24 mouse cellular contexts compared by ENCODE assay signal in genomic region chr12:44497762-44498161, GRCm38 (mm10).
"Had no signal": no experiment of that assay in that cellular context is flagged by ENCODE, and none has a peak within 500 bp of the region (broad histone marks: within the 10 kb centered on the region; RNA-seq: fewer than 3 reads in every experiment).

No protein-coding gene starts in this region.

- H3K4me1 ChIP-seq: heart, embryonic 10.5 days; heart, embryonic 12.5 days; intestine, embryonic 15.5 days; kidney, embryonic 15.5 days; limb, embryonic 13.5 days; limb, embryonic 15.5 days had no signal

- H3K36me3 ChIP-seq: heart, embryonic 10.5 days; heart, embryonic 12.5 days; hindbrain, embryonic 10.5 days; hindbrain, embryonic 12.5 days; intestine, embryonic 15.5 days; kidney, embryonic 15.5 days; limb, embryonic 13.5 days; limb, embryonic 15.5 days had no signal

- H3K4me2 ChIP-seq: heart, embryonic 12.5 days; hindbrain, embryonic 12.5 days; hindbrain, embryonic 14.5 days; intestine, embryonic 15.5 days; kidney, embryonic 15.5 days; limb, embryonic 13.5 days; limb, embryonic 15.5 days had no signal

- H3K27me3 ChIP-seq: heart, embryonic 12.5 days; hindbrain, embryonic 12.5 days; intestine, embryonic 15.5 days; kidney, embryonic 15.5 days; limb, embryonic 13.5 days; limb, embryonic 15.5 days had no signal

- H3K27ac ChIP-seq: gastrocnemius, adult 2 months; heart, embryonic 10.5 days; hindbrain, embryonic 10.5 days; hindbrain, embryonic 12.5 days; hindbrain, embryonic 14.5 days; intestine, embryonic 15.5 days; kidney, embryonic 15.5 days; kidney, postnatal 0 days; limb, embryonic 13.5 days; limb, embryonic 15.5 days had no signal

- ATAC-seq: hindbrain, embryonic 16.5 days; inflammation-experienced regulatory T-cells, adult 6 months; intestine, embryonic 15.5 days; intestine, postnatal 0 days had no signal

- H3K9ac ChIP-seq: heart, embryonic 12.5 days; hindbrain, embryonic 12.5 days; hindbrain, embryonic 14.5 days; intestine, embryonic 15.5 days; kidney, embryonic 15.5 days; limb, embryonic 13.5 days; limb, embryonic 15.5 days had no signal

- DNase-seq: gastrocnemius, adult 2 months; gastrocnemius, postnatal 10 days; gastrocnemius, postnatal 25 days; heart, adult 18-20 months; heart, postnatal 10 days; heart, postnatal 4 days; kidney, adult 2 months; kidney, adult 9 months; kidney, postnatal 14 days; kidney, postnatal 36 days; left cerebral cortex, postnatal 4 days had no signal

- H3K4me3 ChIP-seq: gastrocnemius, adult 2 months; heart, embryonic 10.5 days; heart, embryonic 12.5 days; hindbrain, embryonic 10.5 days; hindbrain, embryonic 12.5 days; intestine, embryonic 15.5 days; kidney, embryonic 15.5 days; limb, embryonic 13.5 days; limb, embryonic 15.5 days had no signal

- H3K9me3 ChIP-seq: heart, embryonic 10.5 days; heart, embryonic 12.5 days; hindbrain, embryonic 10.5 days; hindbrain, embryonic 12.5 days; intestine, embryonic 15.5 days; kidney, embryonic 15.5 days; limb, embryonic 13.5 days; limb, embryonic 15.5 days had no signal
